8 mouse cellular contexts compared by ENCODE assay signal in genomic region chr9:123367636-123368035, GRCm38 (mm10). TPM values are rescaled to one million over a fixed set of nuclear protein-coding genes. Genes with fewer than 3 reads are reported as not detected.
A peak's percentile ranks its signal among the peaks of the same experiment; 100 is the strongest.
DNase-seq lines count a peak whose midpoint lies in the region; ATAC-seq lines count a peak whose summit lies in the region.

No protein-coding gene starts in this region.

- H3K9ac ChIP-seq in heart, embryonic 11.5 days (ENCODE audit: low read depth, low read length): peak overlapping the region; percentile 72; the same call in 1 of the 2 replicates
- peak overlapping the region; percentile 61; the same call in 1 of the 2 replicates for H3K9ac ChIP-seq in hindbrain, embryonic 12.5 days
- peak overlapping the region; percentile 64 for H3K9ac ChIP-seq in midbrain, embryonic 11.5 days (ENCODE audit: low read length)

- H3K27ac ChIP-seq in heart, embryonic 11.5 days (ENCODE audit: low read depth, low read length): no peak overlapping the region
- H3K27ac ChIP-seq in hindbrain, embryonic 12.5 days: 0 out of 2 replicates have a peak overlapping the region, but pooled peaks have one; percentile 82
- H3K27ac ChIP-seq in midbrain, embryonic 11.5 days (ENCODE audit: low read depth, low read length): no peak overlapping the region

- peak overlapping the region; percentile 66 for H3K4me3 ChIP-seq in heart, embryonic 11.5 days (ENCODE audit: low read depth, low read length)
- peak overlapping the region; percentile 59 for H3K4me3 ChIP-seq in hindbrain, embryonic 12.5 days
- H3K4me3 ChIP-seq in midbrain, embryonic 11.5 days (ENCODE audit: low read depth, low read length): peak overlapping the region; percentile 64

- DNase-seq in heart, postnatal 14 days: no peak
- peak; percentile 28 for DNase-seq in MEL-GATA-1-ER (ENCODE audit: extremely low read depth, low read depth)
- no peak for DNase-seq in midbrain, embryonic 11.5 days (ENCODE audit: low spot score, missing footprints)
- DNase-seq in adrenal gland, adult 2 months: no peak
- DNase-seq in c-Kit-positive CD71-positive TER-119-positive erythroid progenitor cells, embryonic 14.5 days (ENCODE audit: low spot score): no peak
- no peak for DNase-seq in ovary, postnatal 36 days (ENCODE audit: low spot score)

- peak overlapping the region; percentile 83 for H3K4me2 ChIP-seq in heart, embryonic 11.5 days
- H3K4me2 ChIP-seq in hindbrain, embryonic 12.5 days (replicated peaks): peak overlapping the region; percentile 88
- peak overlapping the region; percentile 78 for H3K4me2 ChIP-seq in midbrain, embryonic 11.5 days

- intact Hi-C loops in heart, postnatal 14 days (cut with DNase I): loop anchor here (5.0 to 10.0 kb wide), 2 partner anchors 105 to 213 kb away; partner anchors contain the start of genes Clec3b and Tmem158

- H3K9me3 ChIP-seq in heart, embryonic 11.5 days (replicated peaks; ENCODE audit: control insufficient read depth, low read length): no peaks in the 10 kb centered on the region
- no peaks in the 10 kb centered on the region for H3K9me3 ChIP-seq in hindbrain, embryonic 12.5 days (replicated peaks)
- no peaks in the 10 kb centered on the region for H3K9me3 ChIP-seq in midbrain, embryonic 11.5 days (ENCODE audit: control insufficient read depth, low read length)

- ATAC-seq in heart, embryonic 11.5 days (replicated peaks; ENCODE audit: insufficient number of reproducible peaks, low FRiP score, low TSS enrichment): no peak
- no peak for ATAC-seq in hindbrain, embryonic 12.5 days (ENCODE audit: low FRiP score)
- no peak for ATAC-seq in midbrain, embryonic 11.5 days (ENCODE audit: low FRiP score)

- peaks cover 4% of the 10 kb centered on the region; the same call in 1 of the 2 replicates for H3K36me3 ChIP-seq in heart, embryonic 11.5 days (ENCODE audit: control insufficient read depth, insufficient read depth, low read length)
- H3K36me3 ChIP-seq in hindbrain, embryonic 12.5 days: peaks cover 9% of the 10 kb centered on the region
- H3K36me3 ChIP-seq in midbrain, embryonic 11.5 days (ENCODE audit: control insufficient read depth, insufficient read depth, low read length): peaks cover 2% of the 10 kb centered on the region; the same call in 1 of the 2 replicates

- no peaks in the 10 kb centered on the region for H3K27me3 ChIP-seq in heart, embryonic 11.5 days (ENCODE audit: control insufficient read depth, insufficient read depth, low read length)
- H3K27me3 ChIP-seq in hindbrain, embryonic 12.5 days: no peaks in the 10 kb centered on the region
- no peaks in the 10 kb centered on the region for H3K27me3 ChIP-seq in midbrain, embryonic 11.5 days (ENCODE audit: control insufficient read depth, insufficient read depth, low read length)

- no peaks in the 10 kb centered on the region for H3K4me1 ChIP-seq in heart, embryonic 11.5 days (ENCODE audit: control insufficient read depth, insufficient read depth, low read length)
- peaks cover 11% of the 10 kb centered on the region for H3K4me1 ChIP-seq in hindbrain, embryonic 12.5 days
- H3K4me1 ChIP-seq in midbrain, embryonic 11.5 days (ENCODE audit: control insufficient read depth, insufficient read depth, low read length): peaks cover 5% of the 10 kb centered on the region; the same call in 1 of the 2 replicates

RNA-seq across cellular contexts. Expression of gene Lars2, which starts 0.9 kb away (rescaled TPM):
- 995 and 1,126 TPM in 2 replicates for polyA plus RNA-seq in heart, embryonic 11.5 days (2014; fragmentation: Nextera tagmentation; extraction: Ambion mirVana)
- total RNA-seq in heart, postnatal 14 days (2021): 10 to 100 TPM; 43.7 to 51.3 TPM
- polyA plus RNA-seq in hindbrain, embryonic 12.5 days (2016; fragmentation: Nextera tagmentation; extraction: Ambion mirVana): 898 and 1,119 TPM in 2 replicates
- polyA plus RNA-seq in midbrain, embryonic 11.5 days (2014; fragmentation: Nextera tagmentation; extraction: Ambion mirVana): 860 and 869 TPM in 2 replicates
- 10 to 100 TPM; 40.0 to 81.2 TPM for total RNA-seq in adrenal gland, adult 2 months (2021)
- polyA plus RNA-seq in adrenal gland, adult 2 months (2012; rRNA removed): 45.6 and 59.1 TPM in 2 replicates

Comparison
In these comparisons a context has a peak if more than half of its experiments do, and no peak if none do; other contexts are left out.
1. RNA of gene Lars2, which starts 0.9 kb away (polyA plus RNA-seq): 995 to 1,126 TPM in heart, embryonic 11.5 days, 898 to 1,119 TPM in hindbrain, embryonic 12.5 days and 860 to 869 TPM in midbrain, embryonic 11.5 days; 45.6 to 59.1 TPM in adrenal gland, adult 2 months; every median in the first group is over 10 times any median in the second.
2. Peak in every context shown above with its lines, with median percentiles within 50 percentile points of each other: H3K4me2 ChIP-seq, H3K4me3 ChIP-seq and H3K9ac ChIP-seq.